Mouse (Mus musculus) v-Abl transformed pro-B cells (cell line): ENCODE data around the gene Commd3.

ENCODE experiments used
- in situ Hi-C, 2 experiments: fragments of 400-800 bp; cut with MboI; formaldehyde crosslinking; loops; one replicate each; pipeline ENCODE4 v1.15.1; 2025; ENCODE audit not compliant: unreplicated experiment in 2 of 2

Gene Commd3

DNA sequence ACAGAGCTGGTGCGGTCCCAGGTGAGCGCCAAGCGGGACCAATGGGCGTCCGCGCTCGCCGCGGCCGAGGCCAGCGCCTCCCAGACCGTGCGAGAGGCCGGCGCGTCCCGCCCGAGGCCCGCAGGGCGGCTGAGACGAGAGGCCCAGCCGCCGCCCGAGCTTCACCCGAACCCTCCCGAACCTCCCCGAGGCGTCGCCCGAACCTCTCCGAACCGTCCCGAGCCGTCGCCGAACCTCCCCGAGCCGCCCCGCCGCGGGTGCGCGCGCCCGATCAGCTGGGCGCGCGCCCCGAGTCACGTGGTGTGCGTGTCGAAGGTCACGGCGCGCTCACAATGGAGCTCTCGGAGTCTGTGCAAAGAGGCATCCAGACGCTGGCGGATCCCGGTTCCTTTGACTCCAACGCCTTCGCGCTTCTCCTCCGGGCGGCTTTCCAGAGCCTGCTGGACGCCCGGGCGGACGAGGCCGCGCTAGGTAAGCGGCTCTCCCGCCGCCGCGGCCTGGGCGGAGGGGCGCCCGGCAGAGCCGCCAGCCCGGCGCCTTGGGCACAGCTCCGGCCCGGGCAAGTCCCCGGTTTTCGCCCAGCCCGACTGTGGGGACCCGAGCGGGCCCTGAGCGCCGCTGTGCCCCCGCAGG, at the start of gene Commd3:
TSS of gene Commd3 (plus strand) at position 252 of the 633 bp plus-strand sequence.
- in situ Hi-C loops, result loop anchor here (10.0 kb wide), 3 partner anchors 93 to 647 kb away; partner anchors contain the start of gene Dnajc1 (in 1 of the 2)

DNA sequence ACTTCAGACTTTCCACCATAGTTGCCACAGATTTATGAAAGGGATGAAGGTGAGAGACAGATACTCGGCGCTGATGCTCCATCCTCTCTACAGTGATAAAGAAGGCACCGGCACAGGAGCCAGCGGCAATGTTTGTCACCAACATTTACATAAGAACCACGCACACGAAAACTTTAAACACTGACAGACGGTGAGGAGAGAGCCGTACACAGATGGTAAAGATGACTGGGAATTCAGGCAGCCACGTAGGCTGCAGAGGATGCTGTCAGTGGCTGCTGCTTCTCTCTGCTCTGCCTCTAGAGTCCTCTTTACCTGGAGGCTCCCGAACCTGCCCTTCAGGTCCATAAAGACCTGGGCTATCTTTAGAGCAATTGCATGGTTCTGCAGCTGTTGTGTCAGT, 49.0 kb upstream of the Commd3 start:
- in situ Hi-C loops, result no loop called here

DNA sequence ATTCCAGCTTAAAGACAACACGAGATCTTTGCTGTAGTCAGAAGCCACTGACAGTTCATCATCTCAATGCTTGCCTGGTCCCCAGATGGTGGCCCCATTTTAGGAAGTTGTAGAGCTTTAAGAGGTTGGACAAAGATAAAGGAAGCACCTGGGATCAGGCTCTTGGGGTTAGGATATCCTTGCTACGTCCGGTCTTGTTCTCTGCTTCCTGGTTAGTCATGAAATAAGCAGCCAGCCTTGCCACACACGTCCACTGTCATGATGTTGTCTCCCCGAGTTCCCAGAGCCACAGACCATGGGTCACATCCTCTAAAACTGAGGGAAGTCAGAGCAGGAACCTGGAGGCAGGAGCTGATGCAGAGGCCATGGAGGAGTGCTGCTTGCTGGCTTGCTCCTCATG, 41.6 kb upstream of the Commd3 start:
- in situ Hi-C loops, result no loop called here

GRCm38 (mm10) chr2:18635052-18635451, 37.1 kb upstream of the Commd3 start:
- in situ Hi-C loops, result no loop called here

- in situ Hi-C loops, result no loop called here
These were observed 23.6 kb upstream of the Commd3 start for GRCm38 (mm10) chr2:18648563-18648962.

GRCm38 (mm10) chr2:18654821-18655220, 17.4 kb upstream of the Commd3 start:
- in situ Hi-C loops, result no loop called here

- in situ Hi-C loops, result no loop called here
These were observed 8.2 kb upstream of the Commd3 start for GRCm38 (mm10) chr2:18664003-18664402.

- in situ Hi-C loops, result loop anchor here (10.0 kb wide), 3 partner anchors 94 to 646 kb away; partner anchors contain the start of gene Dnajc1 (in 1 of the 2)
These were observed 1.1 kb upstream of the Commd3 start for GRCm38 (mm10) chr2:18671041-18671440.

GRCm38 (mm10) chr2:18672766-18673164, 581 bp downstream of the Commd3 start:
- in situ Hi-C loops, result loop anchor here (10.0 kb wide), 3 partner anchors 92 to 648 kb away; partner anchors contain the start of gene Dnajc1 (in 1 of the 2)

DNA sequence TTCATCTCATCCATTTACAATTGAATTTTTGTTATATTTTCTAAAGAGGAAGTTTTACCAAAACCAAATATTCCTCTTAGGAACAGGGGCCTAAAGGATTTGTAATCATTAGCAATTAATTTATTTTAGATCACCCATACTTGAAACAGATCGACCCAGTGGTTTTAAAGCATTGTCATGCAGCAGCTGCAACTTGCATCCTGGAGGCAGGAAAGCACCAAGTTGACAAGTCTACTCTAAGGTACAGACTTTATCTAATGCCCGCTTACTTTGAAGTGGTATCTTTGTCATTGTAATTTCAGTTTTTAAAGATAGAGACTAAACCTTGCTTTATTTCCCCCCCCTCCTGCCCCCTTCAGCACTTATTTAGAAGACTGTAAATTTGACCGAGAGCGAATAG, 1.6 kb downstream of the Commd3 start:
- in situ Hi-C loops, result loop anchor here (10.0 kb wide), 3 partner anchors 91 to 649 kb away; partner anchors contain the start of gene Dnajc1 (in 1 of the 2)

GRCm38 (mm10) chr2:18674193-18674902, 2.2 kb downstream of the Commd3 start:
- in situ Hi-C loops, result loop anchor here (10.0 kb wide), 3 partner anchors 90 to 650 kb away; partner anchors contain the start of gene Dnajc1 (in 1 of the 2)

DNA sequence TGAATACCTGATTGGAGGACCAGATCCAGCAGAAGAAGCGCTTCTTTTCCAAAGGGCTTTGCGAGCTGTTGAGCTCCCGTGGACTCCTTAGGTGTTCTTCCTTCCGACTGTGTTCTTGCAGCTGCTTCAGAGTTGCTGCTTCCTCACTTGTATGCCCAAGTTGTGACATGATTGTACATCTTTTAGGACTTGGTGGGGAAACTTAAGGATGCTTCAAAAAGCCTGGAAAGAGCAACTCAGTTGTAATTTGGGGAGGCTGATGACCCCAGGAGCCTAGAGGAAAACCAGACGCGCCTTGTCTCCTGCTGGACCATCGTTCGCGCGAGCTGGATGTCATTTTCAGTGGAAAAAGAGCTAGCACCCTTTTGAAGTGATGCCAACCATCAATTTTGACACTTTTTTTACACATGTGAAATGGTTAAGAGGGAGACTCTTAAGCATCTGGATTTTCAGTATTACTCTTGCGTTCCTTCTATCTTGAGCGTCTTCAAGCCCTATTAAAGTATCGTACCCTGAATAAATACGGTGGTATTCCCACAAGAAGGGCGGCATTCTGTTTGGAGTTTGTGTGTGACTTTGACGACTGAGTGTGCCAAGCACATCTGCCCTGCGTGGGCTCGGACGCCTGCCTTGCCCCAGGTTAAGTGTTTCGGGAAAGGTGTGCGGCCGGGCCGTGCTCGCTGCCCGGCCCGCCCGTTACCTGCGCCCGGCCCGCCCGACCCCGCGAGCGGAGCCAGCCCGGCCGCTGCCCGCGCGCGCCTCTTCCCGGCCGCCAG, 3.7 kb downstream of the Commd3 start:
- in situ Hi-C loops, result loop anchor here (10.0 to 25.0 kb wide), 7 partner anchors 89 to 961 kb away; partner anchors contain the start of genes Dnajc1 (in 1 of the 2) and Mllt10 (in 1 of the 2)

DNA sequence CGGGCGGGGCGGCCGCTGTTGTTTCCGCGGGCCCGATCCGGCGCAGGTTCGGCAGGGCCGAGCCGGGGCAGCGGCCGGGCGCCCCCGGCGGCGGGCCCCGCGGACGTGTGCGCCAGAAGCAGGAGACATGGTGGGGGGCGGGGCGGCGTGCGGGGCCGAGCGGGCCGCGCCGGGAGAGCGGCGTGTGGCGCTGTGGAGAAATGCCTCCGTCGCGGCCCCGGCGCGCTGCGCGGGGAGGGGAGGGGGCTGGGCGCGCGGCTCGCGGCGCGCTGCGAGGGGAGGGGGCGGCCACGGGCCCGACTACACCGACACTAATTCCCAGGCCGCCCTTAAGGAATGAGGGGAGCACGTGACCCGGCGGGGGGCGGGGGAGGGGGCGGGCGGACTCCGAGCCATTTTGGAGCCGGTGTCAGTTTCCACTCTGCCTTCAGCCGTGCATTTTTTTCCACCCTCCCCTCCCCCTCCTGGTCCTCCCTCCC, 4.3 kb downstream of the Commd3 start:
- in situ Hi-C loops, result loop anchor here (10.0 to 25.0 kb wide), 7 partner anchors 88 to 961 kb away; partner anchors contain the start of genes Dnajc1 (in 1 of the 2) and Mllt10 (in 1 of the 2)

DNA sequence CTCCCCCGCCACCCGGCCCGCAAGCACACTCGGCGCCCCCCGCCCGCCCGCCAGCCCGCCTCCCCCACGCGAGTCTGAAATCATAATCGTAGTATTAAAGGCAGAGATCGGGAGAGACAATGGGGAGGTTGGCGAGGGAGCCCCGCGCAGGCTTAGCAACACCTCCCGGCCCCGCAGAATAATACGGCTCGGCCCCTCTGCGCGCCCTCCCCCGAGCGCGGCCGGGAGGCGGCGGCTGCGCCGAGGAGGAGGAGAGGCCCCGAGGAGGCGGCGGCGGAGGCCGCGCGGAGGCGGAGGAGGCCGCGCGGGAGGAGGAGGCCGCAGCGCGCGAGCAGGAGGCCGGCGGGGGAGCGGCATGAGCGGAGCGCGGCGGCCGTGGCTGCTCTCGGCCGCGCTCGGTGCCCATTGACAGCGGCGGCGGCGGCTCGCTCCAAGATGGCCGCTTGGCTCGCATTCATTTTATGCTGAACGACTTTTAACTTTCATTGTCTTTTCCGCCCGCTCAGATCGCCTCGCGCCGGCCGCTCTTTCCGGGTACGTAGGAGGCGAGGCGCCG, 4.8 kb downstream of the Commd3 start, which contains the start of gene Bmi1:
TSS of gene Bmi1 (plus strand) at position 83 of the 556 bp plus-strand sequence.
- in situ Hi-C loops, result loop anchor here (10.0 to 25.0 kb wide), 7 partner anchors 88 to 960 kb away; partner anchors contain the start of genes Dnajc1 (in 1 of the 2) and Mllt10 (in 1 of the 2)

DNA sequence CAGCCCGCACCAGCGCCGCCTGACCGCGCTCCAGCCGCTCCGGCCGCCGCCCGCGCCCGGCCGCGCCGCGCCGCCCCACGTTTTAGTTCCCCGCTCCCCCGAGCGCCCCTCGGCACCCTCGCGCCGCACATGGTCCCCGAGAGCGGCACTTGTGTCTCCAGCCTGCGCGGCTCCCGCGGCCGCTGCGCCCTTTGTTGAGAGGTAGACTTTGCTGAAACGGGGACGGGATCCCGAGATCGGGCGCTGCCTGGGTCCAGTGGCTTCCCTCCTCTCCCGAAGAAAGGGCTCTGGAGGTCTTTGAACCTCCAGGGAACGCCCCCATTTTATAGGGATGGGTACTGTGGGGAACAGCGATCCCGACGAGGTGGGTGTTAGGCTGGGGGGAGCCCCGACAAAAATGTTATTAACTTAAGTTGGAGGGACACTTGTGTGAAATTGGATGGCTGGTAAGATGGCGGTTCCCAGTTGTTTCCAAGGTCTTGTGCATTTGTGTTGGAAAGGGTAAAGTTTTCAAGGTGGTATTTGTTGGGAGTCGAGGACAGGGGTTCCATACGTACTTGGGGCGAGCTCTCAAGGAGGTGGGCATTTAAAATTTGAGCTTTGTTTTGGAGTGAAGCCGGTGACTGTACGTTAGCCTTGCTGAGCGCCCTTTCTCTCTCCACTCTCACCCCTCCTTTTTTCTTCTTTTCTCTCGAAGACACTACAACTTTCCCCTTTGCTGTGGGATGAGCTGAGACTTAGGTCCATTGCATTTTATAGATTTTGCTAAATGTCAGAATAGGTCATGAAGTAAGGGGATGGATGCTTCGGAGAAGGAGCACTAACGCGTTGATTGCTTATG, 5.7 kb downstream of the Commd3 start:
- in situ Hi-C loops, result loop anchor here (10.0 to 25.0 kb wide), 7 partner anchors 87 to 959 kb away; partner anchors contain the start of genes Dnajc1 (in 1 of the 2) and Mllt10 (in 1 of the 2)

DNA sequence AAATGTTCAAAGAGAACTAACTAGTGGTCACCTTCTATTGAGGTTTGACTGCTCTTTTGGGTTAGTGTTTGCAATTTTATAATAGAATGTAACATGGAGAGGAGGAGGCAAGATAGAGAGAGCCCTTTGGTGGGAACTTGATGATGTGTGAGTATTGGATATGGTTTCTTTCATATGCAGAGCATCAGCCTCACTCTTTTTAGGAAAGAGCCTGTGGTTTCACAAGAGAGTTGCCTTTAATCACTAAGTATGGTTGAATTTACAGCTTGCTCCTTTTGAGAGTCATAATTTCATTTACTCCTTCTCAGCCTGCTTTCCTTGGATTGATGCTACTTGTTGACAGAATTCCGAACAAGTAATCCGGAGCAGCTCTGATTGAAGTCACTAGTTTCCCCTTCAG, 7.5 kb downstream of the Commd3 start:
- in situ Hi-C loops, result loop anchor here (10.0 to 25.0 kb wide), 7 partner anchors 85 to 958 kb away; partner anchors contain the start of genes Dnajc1 (in 1 of the 2) and Mllt10 (in 1 of the 2)

DNA sequence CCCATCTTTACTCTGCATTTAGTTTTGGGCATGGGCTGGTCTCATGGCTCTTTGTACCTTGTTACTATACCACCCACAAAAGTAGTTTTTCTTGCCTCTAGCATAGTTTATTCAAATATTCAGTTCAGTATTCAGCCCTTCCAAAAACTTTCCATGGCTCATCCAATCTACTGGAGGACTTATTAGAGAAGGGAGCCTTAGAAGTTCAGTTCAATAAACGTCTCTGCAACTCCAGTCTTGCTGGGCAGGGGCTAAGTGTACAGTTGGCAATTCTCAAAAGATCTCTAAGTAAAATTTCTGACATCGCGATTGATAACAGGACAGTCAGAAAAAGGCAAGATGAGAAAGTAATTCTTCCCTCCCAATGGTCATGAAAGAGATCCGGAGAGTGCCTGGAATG, 8.3 kb downstream of the Commd3 start:
- in situ Hi-C loops, result loop anchor here (25.0 kb wide), 4 partner anchors 282 to 957 kb away; partner anchors contain the start of gene Mllt10 (in 1 of the 2)

GRCm38 (mm10) chr2:18680961-18681360, 8.8 kb downstream of the Commd3 start:
- in situ Hi-C loops, result loop anchor here (25.0 kb wide), 4 partner anchors 281 to 956 kb away; partner anchors contain the start of gene Mllt10 (in 1 of the 2)
